Mouse (Mus musculus): Measurements from ENCODE around the gene Gm20917.
"Not testable (repeated sequence)": the region's sequence is repeated elsewhere in the genome, so short reads cannot be mapped to it uniquely, and the experiment has no call there.

Gene Gm20917

GRCm38 (mm10) chrY:79151022-79151421 is at the start of gene Gm20917:
Gene Gm20917, minus strand, starts transcription at chrY:79151122.
- DNase-seq (ENCODE audit: low spot score): not testable (repeated sequence)

Data from testis, postnatal 10 days (tissue).